Mouse (Mus musculus): ENCODE results near the gene Mcub.

Mcub gene

GRCm38 (mm10) chr3:129949158-129949773, 20.7 kb downstream of the Mcub start:
- DNase-seq (ENCODE audit: low spot score in 2 of 2) = no peak

GRCm38 (mm10) chr3:129948359-129948758, 21.6 kb downstream of the Mcub start:
- peak; percentile 29 to 34 for DNase-seq (ENCODE audit: low spot score in 2 of 2)

- DNase-seq (ENCODE audit: low spot score in 2 of 2) = no peak
Observed at GRCm38 (mm10) chr3:129946217-129946914, 23.6 kb downstream of the Mcub start.

- DNase-seq (ENCODE audit: low spot score in 2 of 2) = no peak
Observed at GRCm38 (mm10) chr3:129943813-129944212, 26.2 kb downstream of the Mcub start.

- DNase-seq (ENCODE audit: low spot score in 2 of 2) = no peak
Observed at GRCm38 (mm10) chr3:129941291-129941690, 28.7 kb downstream of the Mcub start.

- DNase-seq (ENCODE audit: low spot score in 2 of 2) = no peak
Observed at GRCm38 (mm10) chr3:129940780-129941179, 29.2 kb downstream of the Mcub start.

- DNase-seq (ENCODE audit: low spot score in 2 of 2) = no peak
Observed at GRCm38 (mm10) chr3:129939058-129939457, 30.9 kb downstream of the Mcub start.

- DNase-seq (ENCODE audit: low spot score in 2 of 2) = no peak
Observed at GRCm38 (mm10) chr3:129937848-129938247, 32.2 kb downstream of the Mcub start.

GRCm38 (mm10) chr3:129936561-129936960, 33.4 kb downstream of the Mcub start:
- DNase-seq (ENCODE audit: low spot score in 2 of 2) = no peak

- DNase-seq (ENCODE audit: low spot score in 2 of 2) = peak in 1 of 2 experiments; percentile 31
Observed at GRCm38 (mm10) chr3:129932443-129932842, 37.6 kb downstream of the Mcub start.

- no peak for DNase-seq (ENCODE audit: low spot score in 2 of 2)
Observed at GRCm38 (mm10) chr3:129930213-129930778, 39.7 kb downstream of the Mcub start.

- DNase-seq (ENCODE audit: low spot score in 2 of 2) = no peak
Observed at GRCm38 (mm10) chr3:129925861-129926260, 44.1 kb downstream of the Mcub start.

GRCm38 (mm10) chr3:129923581-129923980, 46.4 kb downstream of the Mcub start:
- no peak for DNase-seq (ENCODE audit: low spot score in 2 of 2)

GRCm38 (mm10) chr3:129918434-129918833, 51.6 kb downstream of the Mcub start:
- DNase-seq (ENCODE audit: low spot score in 2 of 2) = peak; percentile 78 to 84

GRCm38 (mm10) chr3:129917424-129917823, 52.6 kb downstream of the Mcub start:
- DNase-seq (ENCODE audit: low spot score in 2 of 2) = no peak

- DNase-seq (ENCODE audit: low spot score in 2 of 2) = no peak
Observed at GRCm38 (mm10) chr3:129913241-129913640, 56.8 kb downstream of the Mcub start.

- no peak for DNase-seq (ENCODE audit: low spot score in 2 of 2)
Observed at GRCm38 (mm10) chr3:129912025-129912424, 58.0 kb downstream of the Mcub start.

GRCm38 (mm10) chr3:129904381-129905132, 65.4 kb downstream of the Mcub start:
- no peak for DNase-seq (ENCODE audit: low spot score in 2 of 2)

GRCm38 (mm10) chr3:129903866-129904265, 66.1 kb downstream of the Mcub start:
- no peak for DNase-seq (ENCODE audit: low spot score in 2 of 2)

- DNase-seq (ENCODE audit: low spot score in 2 of 2) = no peak
Observed at GRCm38 (mm10) chr3:129903369-129903768, 66.6 kb downstream of the Mcub start.

GRCm38 (mm10) chr3:129901271-129901809, 68.7 kb downstream of the Mcub start, which contains the start of gene Casp6:
TSS of gene Casp6 (plus strand) at chr3:129901425.
- DNase-seq (ENCODE audit: low spot score in 2 of 2) = peak; percentile 70 to 77

GRCm38 (mm10) chr3:129898886-129899285, 71.1 kb downstream of the Mcub start:
- DNase-seq (ENCODE audit: low spot score in 2 of 2) = no peak

Data from right cerebral cortex, postnatal 10 days (tissue).